Mouse (Mus musculus) right cerebral cortex, postnatal 36 days (tissue): ENCODE results near the gene Mcm5.

ENCODE experiments used
- DNase-seq, 2 experiments: peaks; one replicate each; pipeline ENCODE4 v3.0.0; 2022; ENCODE audit warnings: low spot score in 2 of 2, mixed read lengths in 1 of 2

The Mcm5 gene

GRCm38 (mm10) chr8:75109236-75109967 is at the start of gene Mcm5:
TSS of gene Mcm5 (plus strand) at chr8:75109569.
- DNase-seq = peak; percentile 98 to 99

GRCm38 (mm10) chr8:75060022-75060421 is 49.3 kb upstream of the Mcm5 start:
- no peak for DNase-seq

GRCm38 (mm10) chr8:75060815-75061214 is 48.6 kb upstream of the Mcm5 start:
- DNase-seq = no peak

GRCm38 (mm10) chr8:75063290-75063689 is 46.1 kb upstream of the Mcm5 start:
- DNase-seq = no peak

- DNase-seq = no peak
Observed at GRCm38 (mm10) chr8:75064790-75065189, 44.6 kb upstream of the Mcm5 start.

GRCm38 (mm10) chr8:75067287-75067686 is 42.1 kb upstream of the Mcm5 start:
- DNase-seq = no peak

- DNase-seq = no peak
Observed at GRCm38 (mm10) chr8:75070297-75070696, 39.1 kb upstream of the Mcm5 start.

- DNase-seq = peak; percentile 52 to 68
Observed at GRCm38 (mm10) chr8:75071627-75072346, 37.6 kb upstream of the Mcm5 start.

- no peak for DNase-seq
Observed at GRCm38 (mm10) chr8:75074876-75075275, 34.5 kb upstream of the Mcm5 start.

GRCm38 (mm10) chr8:75078215-75078614 is 31.2 kb upstream of the Mcm5 start:
- no peak for DNase-seq

- no peak for DNase-seq
Observed at GRCm38 (mm10) chr8:75078851-75079250, 30.5 kb upstream of the Mcm5 start.

- no peak for DNase-seq
Observed at GRCm38 (mm10) chr8:75081364-75082040, 27.9 kb upstream of the Mcm5 start.

GRCm38 (mm10) chr8:75082181-75082805 is 27.1 kb upstream of the Mcm5 start:
- no peak for DNase-seq

- DNase-seq = peak; percentile 75 to 76
Observed at GRCm38 (mm10) chr8:75083846-75084245, 25.5 kb upstream of the Mcm5 start.

GRCm38 (mm10) chr8:75084382-75085064 is 24.8 kb upstream of the Mcm5 start:
- no peak for DNase-seq

- DNase-seq = no peak
Observed at GRCm38 (mm10) chr8:75086002-75086401, 23.4 kb upstream of the Mcm5 start.

GRCm38 (mm10) chr8:75087127-75087526 is 22.2 kb upstream of the Mcm5 start:
- no peak for DNase-seq

- DNase-seq = peak; percentile 46 to 68
Observed at GRCm38 (mm10) chr8:75088989-75089881, 20.1 kb upstream of the Mcm5 start.

GRCm38 (mm10) chr8:75090781-75091365 is 18.5 kb upstream of the Mcm5 start:
- no peak for DNase-seq
